Mouse (Mus musculus): ENCODE measurements around the gene Ttc27.

Ttc27 gene

DNA sequence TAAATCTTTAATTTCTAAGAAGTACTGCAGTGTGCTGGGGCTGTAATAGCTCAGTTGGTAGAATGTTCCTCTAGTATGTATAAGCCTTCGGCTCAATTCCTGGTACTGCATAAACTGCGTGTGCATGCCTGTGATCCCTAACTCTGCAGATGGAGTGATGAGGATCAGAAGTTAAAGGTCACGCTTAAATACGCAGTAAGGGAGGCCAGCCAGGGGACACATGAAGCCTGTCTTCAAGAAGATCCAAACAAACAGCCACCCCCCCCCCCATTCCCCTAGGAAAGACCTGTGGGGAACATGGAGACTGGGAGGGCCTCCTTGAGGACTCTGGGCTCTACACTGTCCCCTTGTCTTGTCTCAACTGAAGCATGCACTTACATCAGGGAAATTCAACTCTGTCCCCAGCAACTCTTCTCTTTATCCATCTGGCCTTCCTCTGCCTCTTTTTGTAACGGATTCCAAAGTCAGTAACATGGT lies 36.1 kb downstream of the Ttc27 start:
- DNase-seq: no peak

DNA sequence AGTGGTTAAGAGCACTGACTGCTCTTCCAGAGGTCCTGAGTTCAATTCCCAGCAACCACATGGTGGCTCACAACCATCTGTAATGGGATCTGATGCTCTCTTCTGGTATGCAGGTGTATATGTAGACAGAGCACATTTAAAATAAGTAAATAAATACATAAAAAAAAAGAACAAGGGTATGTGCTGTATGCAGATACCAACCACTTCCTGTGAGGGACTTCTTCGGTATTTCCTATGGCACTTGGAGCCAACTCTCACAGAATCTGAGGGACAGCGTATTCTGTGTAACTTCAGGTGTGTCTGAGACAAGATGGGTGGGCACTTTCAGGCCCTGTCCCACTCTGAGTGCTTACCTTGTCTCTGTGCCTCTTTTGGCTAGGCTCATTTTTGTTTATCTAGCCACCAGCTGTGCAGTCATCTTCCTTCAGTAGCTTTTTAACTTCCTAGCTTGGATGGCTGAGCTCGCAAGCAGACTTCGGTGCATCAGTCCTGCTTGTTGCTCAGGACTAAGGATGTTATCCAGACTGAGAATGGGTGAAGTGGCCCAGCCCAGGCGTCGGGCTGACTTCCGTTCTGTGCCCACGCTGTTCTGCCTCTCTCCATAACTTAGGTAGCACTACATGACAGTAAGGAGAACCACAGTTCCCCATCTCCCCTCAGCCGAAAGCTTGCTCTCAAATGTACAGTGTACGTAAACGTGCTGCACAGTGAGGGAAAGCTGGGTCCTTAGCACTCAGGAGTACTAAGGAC lies 37.0 kb downstream of the Ttc27 start:
- no peak for DNase-seq

GRCm38 (mm10) chr17:74769390-74769811 lies 51.9 kb downstream of the Ttc27 start:
- no peak for DNase-seq

- no peak for DNase-seq
Observed at GRCm38 (mm10) chr17:74772364-74772763, 54.8 kb downstream of the Ttc27 start.

GRCm38 (mm10) chr17:74773556-74773955 lies 56.0 kb downstream of the Ttc27 start:
- no peak for DNase-seq

DNA sequence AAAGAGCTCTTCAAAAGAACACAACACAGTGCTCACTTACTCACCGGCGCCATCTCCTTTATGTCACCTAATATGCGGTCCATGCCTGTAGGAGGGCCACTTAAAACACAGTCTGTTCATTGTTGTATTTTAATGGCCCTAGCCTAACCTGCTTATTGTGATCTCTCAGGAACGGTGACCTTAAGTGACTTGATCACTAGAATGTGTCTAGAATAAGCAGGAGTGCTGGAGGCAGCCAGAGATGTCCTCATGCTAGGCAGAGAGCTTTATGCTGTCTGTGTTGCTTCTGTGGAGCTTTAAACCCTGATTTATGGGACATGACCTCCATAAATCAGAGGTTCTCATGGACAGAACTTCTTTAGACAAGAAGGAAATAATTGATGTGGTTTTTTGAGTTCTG lies 62.6 kb downstream of the Ttc27 start:
- DNase-seq: no peak

- DNase-seq: no peak
Observed at GRCm38 (mm10) chr17:74780627-74781026, 63.1 kb downstream of the Ttc27 start.

DNA sequence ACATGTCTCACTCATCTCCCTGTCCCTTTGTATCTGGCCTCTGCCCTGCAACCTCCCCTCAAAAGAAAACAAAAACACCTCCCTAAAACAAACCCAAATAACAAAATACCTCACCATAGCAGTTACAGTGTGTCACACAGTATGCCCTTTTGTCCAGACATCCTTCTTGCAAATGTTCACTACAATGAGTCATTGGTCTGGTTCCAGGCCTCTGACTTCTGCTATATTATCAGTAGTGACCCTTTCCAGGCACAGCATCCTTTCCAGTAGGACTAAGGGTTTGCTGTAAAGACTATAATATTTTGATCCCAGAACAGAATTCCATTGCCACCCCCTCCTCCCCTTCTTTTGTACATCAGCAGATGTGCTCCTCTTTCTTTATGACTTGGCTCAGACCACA lies 64.4 kb downstream of the Ttc27 start:
- no peak for DNase-seq

DNA sequence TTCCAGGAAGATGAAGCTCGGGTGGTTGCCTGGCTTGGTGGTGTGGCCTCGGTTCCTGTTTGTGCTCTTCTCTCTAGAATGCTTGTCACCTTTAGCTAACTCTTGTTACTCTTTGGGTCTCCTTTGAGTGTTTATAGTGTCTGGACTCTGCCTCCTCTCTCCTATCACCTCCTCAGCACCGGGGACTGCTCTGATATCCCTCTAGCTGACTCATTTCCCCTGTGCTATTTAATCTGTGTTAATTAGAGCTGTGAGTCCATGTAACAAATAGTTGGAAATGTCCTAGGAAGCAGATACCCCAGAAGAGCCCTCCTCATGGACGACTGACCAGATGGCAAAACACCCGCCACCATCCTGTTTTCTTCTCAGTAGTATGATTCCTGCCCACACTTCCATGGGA lies 68.1 kb downstream of the Ttc27 start:
- no peak for DNase-seq

DNA sequence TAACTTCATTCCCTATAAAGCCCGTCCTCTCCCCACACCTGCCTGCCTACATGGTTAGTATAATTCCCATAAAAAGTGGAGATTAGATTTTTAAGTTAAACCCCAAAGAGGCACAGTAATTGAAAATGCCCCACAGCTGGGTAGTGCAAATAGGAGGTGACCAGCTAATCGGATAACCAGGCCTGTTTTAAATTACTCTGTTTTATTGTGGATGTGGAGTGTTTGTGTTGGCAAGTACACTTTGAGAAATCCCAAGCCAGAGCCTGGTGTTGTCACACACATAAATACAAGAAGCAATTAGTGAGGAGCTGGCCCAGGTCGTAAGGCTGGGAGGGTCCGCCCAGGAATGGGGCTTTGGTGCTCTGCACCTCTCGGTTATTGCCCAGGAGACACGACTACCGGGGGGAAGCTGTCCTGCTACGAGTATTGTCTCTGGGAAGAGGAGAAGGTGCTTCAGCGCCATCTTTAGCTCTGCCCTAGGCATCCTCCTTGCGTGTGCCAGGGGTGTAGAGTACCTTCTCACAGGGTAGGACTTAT lies 68.7 kb downstream of the Ttc27 start:
- DNase-seq: no peak

- DNase-seq: no peak
Observed at GRCm38 (mm10) chr17:74796023-74796699, 78.6 kb downstream of the Ttc27 start.

GRCm38 (mm10) chr17:74799865-74800264 lies 82.3 kb downstream of the Ttc27 start:
- DNase-seq: no peak

GRCm38 (mm10) chr17:74802765-74803164 lies 85.2 kb downstream of the Ttc27 start:
- DNase-seq: no peak

DNA sequence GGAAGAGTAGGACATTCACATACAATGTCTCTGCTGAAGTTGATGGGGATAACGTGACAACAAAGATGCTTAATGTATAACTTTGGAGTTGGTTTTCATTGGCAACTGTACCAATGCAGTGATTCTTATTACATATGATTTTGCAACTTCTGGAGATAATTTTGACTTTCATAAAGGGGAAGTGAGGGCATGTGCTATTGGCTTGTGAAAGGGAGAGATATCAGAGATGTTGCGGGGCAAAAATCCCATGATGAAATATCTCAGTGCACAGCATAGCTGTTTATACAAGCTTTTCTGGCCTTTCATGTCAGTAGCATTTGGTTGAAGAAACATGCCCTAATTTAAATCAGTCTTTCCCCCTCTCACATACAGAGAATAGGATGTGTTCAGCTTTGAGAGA lies 86.3 kb downstream of the Ttc27 start:
- no peak for DNase-seq

- DNase-seq: no peak
Observed at GRCm38 (mm10) chr17:74804321-74804930, 86.9 kb downstream of the Ttc27 start.

GRCm38 (mm10) chr17:74807509-74808248 lies 90.1 kb downstream of the Ttc27 start:
- DNase-seq: no peak

GRCm38 (mm10) chr17:74808330-74808729 lies 90.8 kb downstream of the Ttc27 start:
- no peak for DNase-seq

GRCm38 (mm10) chr17:74808901-74809300 lies 91.4 kb downstream of the Ttc27 start:
- no peak for DNase-seq

- DNase-seq: peak; percentile 63 to 76
Observed at GRCm38 (mm10) chr17:74810892-74811625, 93.5 kb downstream of the Ttc27 start.

GRCm38 (mm10) chr17:74819711-74820110 lies 102.2 kb downstream of the Ttc27 start:
- no peak for DNase-seq

DNA sequence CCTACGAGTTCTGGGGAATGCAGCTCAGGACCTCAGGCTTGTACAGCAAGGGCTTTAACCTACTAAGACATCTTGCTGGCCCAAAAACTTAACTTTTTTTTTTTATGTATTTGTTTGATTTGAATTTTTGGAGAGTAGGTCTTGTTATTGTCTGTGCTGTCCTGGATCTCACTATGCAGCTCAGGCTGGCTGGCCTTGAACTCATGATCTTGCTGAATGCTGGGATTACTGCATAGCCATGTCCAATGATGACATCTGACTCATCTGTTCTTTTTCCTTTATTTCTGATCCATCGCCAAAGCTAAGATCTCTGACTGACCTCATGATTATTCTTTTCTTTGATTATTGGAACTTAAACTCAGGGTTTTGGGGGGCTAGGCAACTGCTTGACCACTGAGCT lies 113.3 kb downstream of the Ttc27 start:
- DNase-seq: no peak

GRCm38 (mm10) chr17:74841721-74842120 lies 124.2 kb downstream of the Ttc27 start:
- no peak for DNase-seq
